11 mouse cellular contexts compared by ENCODE assay signal in the genomic region with DNA sequence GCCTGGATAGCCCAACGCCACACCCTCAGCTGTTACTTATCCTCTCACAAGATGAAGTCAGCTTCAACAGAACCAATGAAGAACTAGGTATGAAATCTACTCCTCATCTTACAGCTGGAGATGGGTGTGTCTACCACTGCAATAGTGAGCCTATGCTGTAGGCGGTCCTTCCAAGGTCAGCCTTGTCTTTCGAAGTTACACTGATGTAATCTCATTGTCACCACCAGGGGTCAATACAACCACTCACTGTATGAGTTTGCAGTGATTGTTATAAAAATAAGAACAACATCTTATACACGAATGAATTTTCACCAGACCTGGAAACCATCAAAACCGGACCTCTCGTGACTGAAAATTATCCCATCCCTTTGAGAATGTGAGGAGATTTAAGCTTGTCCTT. TPM values are rescaled to one million over a fixed set of nuclear protein-coding genes. Genes with fewer than 3 reads are reported as not detected.
DNase-seq lines count a peak whose midpoint lies in the region; ATAC-seq lines count a peak whose summit lies in the region.
"Had no signal": no experiment of that assay in that cellular context is flagged by ENCODE, and none has a peak within 500 bp of the region (broad histone marks: within the 10 kb centered on the region; RNA-seq: fewer than 3 reads in every experiment).

No protein-coding gene starts in this region.

- H3K4me3 ChIP-seq in heart, embryonic 12.5 days: no peak overlapping the region
- H3K4me3 ChIP-seq in midbrain, embryonic 14.5 days (replicated peaks; ENCODE audit: low read depth, low read length): no peak overlapping the region
- no peak overlapping the region for H3K4me3 ChIP-seq in midbrain, embryonic 16.5 days (ENCODE audit: low read depth, low read length)
- H3K4me3 ChIP-seq: limb, embryonic 13.5 days had no signal

- ATAC-seq in heart, embryonic 12.5 days (ENCODE audit: insufficient number of reproducible peaks, low FRiP score): no peak; the same call in 1 of the 2 replicates
- ATAC-seq in midbrain, embryonic 14.5 days (ENCODE audit: low FRiP score, low TSS enrichment): no peak
- no peak for ATAC-seq in midbrain, embryonic 16.5 days

- H3K4me2 ChIP-seq in heart, embryonic 12.5 days: no peak overlapping the region
- H3K4me2 ChIP-seq in midbrain, embryonic 14.5 days (ENCODE audit: low read length): no peak overlapping the region
- H3K4me2 ChIP-seq in midbrain, embryonic 16.5 days (ENCODE audit: low read length): no peak overlapping the region
- H3K4me2 ChIP-seq: limb, embryonic 13.5 days had no signal

- no peak overlapping the region for H3K27ac ChIP-seq in heart, embryonic 12.5 days (ENCODE audit: poor library complexity, severe bottlenecking)
- no peak overlapping the region for H3K27ac ChIP-seq in midbrain, embryonic 14.5 days (replicated peaks; ENCODE audit: low read depth, low read length)
- no peak overlapping the region for H3K27ac ChIP-seq in midbrain, embryonic 16.5 days (ENCODE audit: low read length)
- H3K27ac ChIP-seq: limb, embryonic 13.5 days had no signal

- H3K36me3 ChIP-seq in heart, embryonic 12.5 days: no peaks in the 10 kb centered on the region
- no peaks in the 10 kb centered on the region for H3K36me3 ChIP-seq in midbrain, embryonic 14.5 days (ENCODE audit: control insufficient read depth, insufficient read depth, low read length)
- no peaks in the 10 kb centered on the region for H3K36me3 ChIP-seq in midbrain, embryonic 16.5 days (ENCODE audit: control insufficient read depth, insufficient read depth, low read length)
- H3K36me3 ChIP-seq: limb, embryonic 13.5 days had no signal

- H3K27me3 ChIP-seq in heart, embryonic 12.5 days (replicated peaks): no peaks in the 10 kb centered on the region
- H3K27me3 ChIP-seq in midbrain, embryonic 14.5 days (ENCODE audit: control insufficient read depth, insufficient read depth, low read length): no peaks in the 10 kb centered on the region
- no peaks in the 10 kb centered on the region; the same call in 1 of the 2 replicates for H3K27me3 ChIP-seq in midbrain, embryonic 16.5 days (ENCODE audit: control insufficient read depth, insufficient read depth, low read depth, low read length)
- H3K27me3 ChIP-seq: limb, embryonic 13.5 days had no signal

- H3K9ac ChIP-seq in heart, embryonic 12.5 days: no peak overlapping the region
- no peak overlapping the region for H3K9ac ChIP-seq in midbrain, embryonic 14.5 days (replicated peaks; ENCODE audit: low read length)
- no peak overlapping the region for H3K9ac ChIP-seq in midbrain, embryonic 16.5 days (ENCODE audit: low read depth, low read length)
- H3K9ac ChIP-seq: limb, embryonic 13.5 days had no signal

- DNase-seq in heart, adult 11 months: peak; percentile 83
- DNase-seq in midbrain, embryonic 14.5 days: peak; percentile 44
- DNase-seq in brain, adult 2 months (ENCODE audit: low read depth, low spot score): peak; percentile 57
- DNase-seq in retina, postnatal 1 day: peak; percentile 43
- DNase-seq in spleen, postnatal 14 days (ENCODE audit: low spot score in 2 of 2): no peak
- DNase-seq in right cerebral cortex, adult 18-20 months: no peak
- DNase-seq: gastrocnemius, postnatal 36 days had no signal

- peaks cover 6% of the 10 kb centered on the region; the same call in 1 of the 2 replicates for H3K4me1 ChIP-seq in heart, embryonic 12.5 days (replicated peaks)
- no peaks in the 10 kb centered on the region for H3K4me1 ChIP-seq in midbrain, embryonic 14.5 days (ENCODE audit: control insufficient read depth, insufficient read depth, low read length)
- no peaks in the 10 kb centered on the region for H3K4me1 ChIP-seq in midbrain, embryonic 16.5 days (ENCODE audit: control insufficient read depth, insufficient read depth, low read length)
- H3K4me1 ChIP-seq: limb, embryonic 13.5 days had no signal

- 67% methylated on average over 6 of the region's 6 CpGs for WGBS in heart, embryonic 12.5 days
- WGBS in midbrain, embryonic 14.5 days: 82% methylated on average over 6 of the region's 6 CpGs
- 83% methylated on average over 6 of the region's 6 CpGs for WGBS in midbrain, embryonic 16.5 days

- H3K9me3 ChIP-seq in heart, embryonic 12.5 days (replicated peaks): no peaks in the 10 kb centered on the region
- H3K9me3 ChIP-seq in midbrain, embryonic 14.5 days (ENCODE audit: control insufficient read depth, low read length): no peaks in the 10 kb centered on the region
- no peaks in the 10 kb centered on the region for H3K9me3 ChIP-seq in midbrain, embryonic 16.5 days (replicated peaks; ENCODE audit: control insufficient read depth, low read length, poor library complexity, severe bottlenecking)
- H3K9me3 ChIP-seq: limb, embryonic 13.5 days had no signal

RNA-seq across cellular contexts. Expression of gene Ckmt2, which starts 16.4 kb away (rescaled TPM):
- polyA plus RNA-seq in heart, embryonic 12.5 days (2016; fragmentation: Nextera tagmentation; extraction: Ambion mirVana): 12.2 and 12.8 TPM in 2 replicates
- not detected in 2 replicates for polyA plus RNA-seq in midbrain, embryonic 14.5 days (2014; fragmentation: Nextera tagmentation; extraction: Ambion mirVana)
- not detected in 2 replicates for polyA plus RNA-seq in midbrain, embryonic 16.5 days (2015; fragmentation: Nextera tagmentation; extraction: Ambion mirVana)
- polyA plus RNA-seq: limb, embryonic 13.5 days; neural tube, embryonic 14.5 days had no signal

Comparison
In these comparisons a context has a peak if more than half of its experiments do, and no peak if none do; other contexts are left out.
1. DNase-seq: peak in heart, adult 11 months (single experiment), midbrain, embryonic 14.5 days (single experiment), brain, adult 2 months (single experiment) and retina, postnatal 1 day (single experiment); none in spleen, postnatal 14 days (0 of 2) and right cerebral cortex, adult 18-20 months (single experiment).
2. RNA of gene Ckmt2, which starts 16.4 kb away (polyA plus RNA-seq): 12.2 to 12.8 TPM in heart, embryonic 12.5 days; not detected in midbrain, embryonic 16.5 days and not detected in midbrain, embryonic 14.5 days; every median in the first group is over 10 times any median in the second.